Mouse (Mus musculus): ENCODE results near the gene Gm20604. TPM values are rescaled to one million over a fixed set of nuclear protein-coding genes. Genes with fewer than 3 reads are reported as not detected.
A peak's percentile ranks its signal among the peaks of the same experiment; 100 is the strongest.

The Gm20604 gene
- 0.86 and 0.93 TPM in 2 replicates for polyA plus RNA-seq (2012; rRNA removed)

GRCm38 (mm10) chr12:102758403-102758756 is at the start of gene Gm20604:
TSS of gene Gm20604 (minus strand) at chr12:102758672.
- no peak for DNase-seq (ENCODE audit: low read depth in 1 of 2, low spot score in 2 of 2)
- H3K4me3 ChIP-seq (ENCODE audit: extremely low read depth, insufficient read depth, insufficient read length), result peak within 1 kb of the TSS; percentile 98
- peaks cover 3% of the 10 kb centered on the region for H3K36me3 ChIP-seq (ENCODE audit: control insufficient read depth, insufficient read depth, low read length)
- H3K4me1 ChIP-seq (ENCODE audit: control insufficient read depth, insufficient read depth, insufficient read length), result peaks cover 2% of the 10 kb centered on the region; the same call in 1 of the 2 replicates
- TF ChIP-seq CTCF (IDR thresholded peaks at IDR 0.05; ENCODE audit: extremely low read depth, insufficient read depth, insufficient read length, insufficient replicate concordance) (no peak), POLR2A (IDR thresholded peaks at IDR 0.05; ENCODE audit: low read depth, low read length) (no peak)
- no peaks in the 10 kb centered on the region for H3K27me3 ChIP-seq (ENCODE audit: control insufficient read depth, insufficient read depth, low read length)
- under 1% methylated on average over 10 of the region's 10 CpGs for WGBS
- H3K27ac ChIP-seq (ENCODE audit: insufficient read depth, low read length), result peak within 1 kb of the TSS; percentile 81

DNA sequence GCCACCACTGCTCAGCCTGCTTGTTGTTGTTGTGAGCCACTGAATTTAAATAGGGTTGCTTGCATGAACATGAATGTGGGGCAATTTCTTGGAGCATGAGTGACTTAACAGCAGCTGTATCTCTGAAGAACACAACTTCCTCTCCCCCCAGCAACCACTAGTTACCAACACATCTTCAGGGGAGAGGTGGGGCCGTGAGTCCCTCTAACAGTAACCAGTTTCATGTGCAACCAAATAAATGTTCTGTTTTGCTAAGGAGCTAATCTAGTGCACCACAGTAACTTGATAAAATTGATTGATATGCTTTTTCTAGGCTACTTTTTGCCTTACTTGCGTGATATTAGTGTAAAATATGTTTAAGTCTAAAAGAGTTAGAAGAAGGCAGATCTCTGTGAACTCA is 41.1 kb upstream of the Gm20604 start:
- no peak for DNase-seq (ENCODE audit: low read depth in 1 of 2, low spot score in 2 of 2)
- WGBS, result 78% methylated on average over 2 of the region's 2 CpGs
- Histone ChIP-seq H3K4me1 (ENCODE audit: control insufficient read depth, insufficient read depth, insufficient read length) (no peaks in the 10 kb centered on the region), H3K4me3 (ENCODE audit: extremely low read depth, insufficient read depth, insufficient read length) (no peak overlapping the region), H3K27me3 (ENCODE audit: control insufficient read depth, insufficient read depth, low read length) (no peaks in the 10 kb centered on the region), H3K27ac (ENCODE audit: insufficient read depth, low read length) (no peak overlapping the region), H3K36me3 (ENCODE audit: control insufficient read depth, insufficient read depth, low read length) (peaks cover 10% of the 10 kb centered on the region)
- TF ChIP-seq POLR2A (IDR thresholded peaks at IDR 0.05; ENCODE audit: low read depth, low read length) (no peak), CTCF (IDR thresholded peaks at IDR 0.05; ENCODE audit: extremely low read depth, insufficient read depth, insufficient read length, insufficient replicate concordance) (no peak)

- Histone ChIP-seq H3K27me3 (ENCODE audit: control insufficient read depth, insufficient read depth, low read length) (no peaks in the 10 kb centered on the region), H3K4me1 (ENCODE audit: control insufficient read depth, insufficient read depth, insufficient read length) (no peaks in the 10 kb centered on the region), H3K4me3 (ENCODE audit: extremely low read depth, insufficient read depth, insufficient read length) (no peak overlapping the region), H3K27ac (ENCODE audit: insufficient read depth, low read length) (no peak overlapping the region), H3K36me3 (ENCODE audit: control insufficient read depth, insufficient read depth, low read length) (peaks cover 41% of the 10 kb centered on the region)
- TF ChIP-seq CTCF (IDR thresholded peaks at IDR 0.05; ENCODE audit: extremely low read depth, insufficient read depth, insufficient read length, insufficient replicate concordance), result no peak
- no peak for TF ChIP-seq POLR2A (IDR thresholded peaks at IDR 0.05; ENCODE audit: low read depth, low read length)
- 89% methylated on average over 7 of the region's 7 CpGs for WGBS
- no peak for DNase-seq (ENCODE audit: low read depth in 1 of 2, low spot score in 2 of 2)
These were observed 29.5 kb upstream of the Gm20604 start for GRCm38 (mm10) chr12:102787927-102788326.

DNA sequence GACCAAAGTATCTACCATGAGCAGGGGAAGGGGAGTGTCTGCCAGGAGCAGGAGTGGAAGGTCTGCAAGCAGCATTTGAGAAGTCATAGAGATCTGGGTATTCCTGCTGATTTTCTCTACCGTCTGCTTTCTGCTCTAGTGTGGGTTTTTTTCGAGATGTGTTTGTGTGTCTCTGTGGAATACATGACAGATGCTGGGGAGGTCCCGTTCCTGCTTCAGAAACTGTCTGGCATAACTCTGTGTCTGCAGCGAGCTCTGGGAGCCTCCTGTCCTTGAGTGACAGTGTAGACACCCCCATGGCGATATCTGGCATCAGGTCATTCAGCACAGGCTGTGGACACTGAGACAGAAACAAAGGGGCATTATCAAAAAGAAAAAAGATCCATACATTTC is 27.1 kb upstream of the Gm20604 start:
- H3K27ac ChIP-seq (ENCODE audit: insufficient read depth, low read length), result no peak overlapping the region
- no peak for DNase-seq (ENCODE audit: low read depth in 1 of 2, low spot score in 2 of 2)
- WGBS, result 89% methylated on average over 5 of the region's 5 CpGs
- H3K4me3 ChIP-seq (ENCODE audit: extremely low read depth, insufficient read depth, insufficient read length), result no peak overlapping the region
- H3K36me3 ChIP-seq (ENCODE audit: control insufficient read depth, insufficient read depth, low read length), result peaks cover 32% of the 10 kb centered on the region
- TF ChIP-seq CTCF (IDR thresholded peaks at IDR 0.05; ENCODE audit: extremely low read depth, insufficient read depth, insufficient read length, insufficient replicate concordance) (no peak), POLR2A (IDR thresholded peaks at IDR 0.05; ENCODE audit: low read depth, low read length) (no peak)
- no peaks in the 10 kb centered on the region for H3K27me3 ChIP-seq (ENCODE audit: control insufficient read depth, insufficient read depth, low read length)
- no peaks in the 10 kb centered on the region for H3K4me1 ChIP-seq (ENCODE audit: control insufficient read depth, insufficient read depth, insufficient read length)

- H3K4me1 ChIP-seq (ENCODE audit: control insufficient read depth, insufficient read depth, insufficient read length), result no peaks in the 10 kb centered on the region
- WGBS, result 91% methylated on average over 19 of the region's 19 CpGs
- H3K27ac ChIP-seq (ENCODE audit: insufficient read depth, low read length), result no peak overlapping the region
- no peak overlapping the region for H3K4me3 ChIP-seq (ENCODE audit: extremely low read depth, insufficient read depth, insufficient read length)
- peaks cover 27% of the 10 kb centered on the region for H3K36me3 ChIP-seq (ENCODE audit: control insufficient read depth, insufficient read depth, low read length)
- no peak for DNase-seq (ENCODE audit: low read depth in 1 of 2, low spot score in 2 of 2)
- H3K27me3 ChIP-seq (ENCODE audit: control insufficient read depth, insufficient read depth, low read length), result no peaks in the 10 kb centered on the region
- TF ChIP-seq CTCF (IDR thresholded peaks at IDR 0.05; ENCODE audit: extremely low read depth, insufficient read depth, insufficient read length, insufficient replicate concordance), result no peak
- TF ChIP-seq POLR2A (IDR thresholded peaks at IDR 0.05; ENCODE audit: low read depth, low read length), result no peak
These were observed 26.6 kb upstream of the Gm20604 start for GRCm38 (mm10) chr12:102784899-102785592.

GRCm38 (mm10) chr12:102782841-102783240 is 24.4 kb upstream of the Gm20604 start:
- Histone ChIP-seq H3K27me3 (ENCODE audit: control insufficient read depth, insufficient read depth, low read length) (no peaks in the 10 kb centered on the region), H3K4me1 (ENCODE audit: control insufficient read depth, insufficient read depth, insufficient read length) (no peaks in the 10 kb centered on the region), H3K4me3 (ENCODE audit: extremely low read depth, insufficient read depth, insufficient read length) (no peak overlapping the region), H3K36me3 (ENCODE audit: control insufficient read depth, insufficient read depth, low read length) (peaks cover 20% of the 10 kb centered on the region), H3K27ac (ENCODE audit: insufficient read depth, low read length) (no peak overlapping the region)
- WGBS, result 74% methylated on average over 5 of the region's 5 CpGs
- TF ChIP-seq POLR2A (IDR thresholded peaks at IDR 0.05; ENCODE audit: low read depth, low read length) (no peak), CTCF (IDR thresholded peaks at IDR 0.05; ENCODE audit: extremely low read depth, insufficient read depth, insufficient read length, insufficient replicate concordance) (no peak)
- no peak for DNase-seq (ENCODE audit: low read depth in 1 of 2, low spot score in 2 of 2)

- 82% methylated on average over 3 of the region's 3 CpGs for WGBS
These were observed 21.0 kb upstream of the Gm20604 start for GRCm38 (mm10) chr12:102779452-102779851.

More at GRCm38 (mm10) chr12:102779452-102779851, 21.0 kb upstream of the Gm20604 start:
- no peak for TF ChIP-seq CTCF (IDR thresholded peaks at IDR 0.05; ENCODE audit: extremely low read depth, insufficient read depth, insufficient read length, insufficient replicate concordance)
- no peak for TF ChIP-seq POLR2A (IDR thresholded peaks at IDR 0.05; ENCODE audit: low read depth, low read length)
- Histone ChIP-seq H3K4me1 (ENCODE audit: control insufficient read depth, insufficient read depth, insufficient read length) (no peaks in the 10 kb centered on the region), H3K36me3 (ENCODE audit: control insufficient read depth, insufficient read depth, low read length) (peaks cover 11% of the 10 kb centered on the region), H3K27me3 (ENCODE audit: control insufficient read depth, insufficient read depth, low read length) (no peaks in the 10 kb centered on the region), H3K27ac (ENCODE audit: insufficient read depth, low read length) (no peak overlapping the region), H3K4me3 (ENCODE audit: extremely low read depth, insufficient read depth, insufficient read length) (no peak overlapping the region)
- DNase-seq (ENCODE audit: low read depth in 1 of 2, low spot score in 2 of 2), result no peak

Measured in spleen, adult 2 months (tissue).